Mouse (Mus musculus): ENCODE measurements around the gene Pias4. TPM values are rescaled to one million over a fixed set of nuclear protein-coding genes. Genes with fewer than 3 reads are reported as not detected.
A peak's percentile ranks its signal among the peaks of the same experiment; 100 is the strongest.

Gene Pias4
- polyA plus RNA-seq, 1 experiment = 31.6 TPM

GRCm38 (mm10) chr10:81154736-81155135 lies 13.0 kb downstream of the Pias4 start:
- H3K79me2 ChIP-seq (ENCODE audit: control insufficient read depth, insufficient read depth) = peaks cover 30% of the 10 kb centered on the region
- H3K79me3 ChIP-seq (ENCODE audit: low read depth) = no peaks in the 10 kb centered on the region
- TF ChIP-seq MAX (IDR thresholded peaks at IDR 0.05) = no peak
- no peak for TF ChIP-seq CEBPB (IDR thresholded peaks at IDR 0.05; ENCODE audit: low read depth)
- TF ChIP-seq MYOD1 (IDR thresholded peaks at IDR 0.05; ENCODE audit: control insufficient read depth, insufficient read length, low read depth) = no peak
- TF ChIP-seq USF1 (IDR thresholded peaks at IDR 0.05; ENCODE audit: low read depth) = no peak
- TF ChIP-seq MYOG (IDR thresholded peaks at IDR 0.05; ENCODE audit: control insufficient read depth, extremely low read depth, insufficient read length) = no peak
- TF ChIP-seq FOSL1 (IDR thresholded peaks at IDR 0.05; ENCODE audit: insufficient read depth, low read length, poor library complexity, severe bottlenecking) = no peak
- no peak for TF ChIP-seq CTCF (IDR thresholded peaks at IDR 0.05; ENCODE audit: control insufficient read depth, insufficient read depth, insufficient read length)
- no peak overlapping the region for H3ac ChIP-seq (ENCODE audit: control insufficient read depth, insufficient read length, low read depth)
- H3K27me3 ChIP-seq (ENCODE audit: control insufficient read depth, insufficient read depth, insufficient read length) = no peaks in the 10 kb centered on the region
- peaks cover 41% of the 10 kb centered on the region for H3K36me3 ChIP-seq (ENCODE audit: control insufficient read depth, insufficient read depth)
- no peak overlapping the region for H3K4me3 ChIP-seq (ENCODE audit: insufficient read depth, poor library complexity, severe bottlenecking)

GRCm38 (mm10) chr10:81154313-81154712 lies 13.4 kb downstream of the Pias4 start:
- Histone ChIP-seq H3K79me3 (ENCODE audit: low read depth) (peaks cover 3% of the 10 kb centered on the region), H3K36me3 (ENCODE audit: control insufficient read depth, insufficient read depth) (peaks cover 41% of the 10 kb centered on the region), H3K4me3 (ENCODE audit: insufficient read depth, poor library complexity, severe bottlenecking) (no peak overlapping the region), H3ac (ENCODE audit: control insufficient read depth, insufficient read length, low read depth) (no peak overlapping the region), H3K27me3 (ENCODE audit: control insufficient read depth, insufficient read depth, insufficient read length) (no peaks in the 10 kb centered on the region), H3K79me2 (ENCODE audit: control insufficient read depth, insufficient read depth) (peaks cover 31% of the 10 kb centered on the region)
- TF ChIP-seq CEBPB (IDR thresholded peaks at IDR 0.05; ENCODE audit: low read depth) = no peak

GRCm38 (mm10) chr10:81152609-81153008 lies 15.1 kb downstream of the Pias4 start:
- TF ChIP-seq MAX (IDR thresholded peaks at IDR 0.05) (no peak), FOSL1 (IDR thresholded peaks at IDR 0.05; ENCODE audit: insufficient read depth, low read length, poor library complexity, severe bottlenecking) (no peak), MYOD1 (IDR thresholded peaks at IDR 0.05; ENCODE audit: control insufficient read depth, insufficient read length, low read depth) (no peak), CEBPB (IDR thresholded peaks at IDR 0.05; ENCODE audit: low read depth) (no peak), USF1 (IDR thresholded peaks at IDR 0.05; ENCODE audit: low read depth) (no peak), CTCF (IDR thresholded peaks at IDR 0.05; ENCODE audit: control insufficient read depth, insufficient read depth, insufficient read length) (no peak), MYOG (IDR thresholded peaks at IDR 0.05; ENCODE audit: control insufficient read depth, extremely low read depth, insufficient read length) (no peak)
- Histone ChIP-seq H3K36me3 (ENCODE audit: control insufficient read depth, insufficient read depth) (peaks cover 51% of the 10 kb centered on the region), H3K79me3 (ENCODE audit: low read depth) (peaks cover 16% of the 10 kb centered on the region), H3K79me2 (ENCODE audit: control insufficient read depth, insufficient read depth) (peaks cover 37% of the 10 kb centered on the region), H3K27me3 (ENCODE audit: control insufficient read depth, insufficient read depth, insufficient read length) (no peaks in the 10 kb centered on the region), H3ac (ENCODE audit: control insufficient read depth, insufficient read length, low read depth) (no peak overlapping the region), H3K4me3 (ENCODE audit: insufficient read depth, poor library complexity, severe bottlenecking) (no peak overlapping the region)

GRCm38 (mm10) chr10:81151261-81151660 lies 16.5 kb downstream of the Pias4 start:
- Histone ChIP-seq H3K79me2 (ENCODE audit: control insufficient read depth, insufficient read depth) (peaks cover 51% of the 10 kb centered on the region), H3K27me3 (ENCODE audit: control insufficient read depth, insufficient read depth, insufficient read length) (no peaks in the 10 kb centered on the region), H3K36me3 (ENCODE audit: control insufficient read depth, insufficient read depth) (peaks cover 52% of the 10 kb centered on the region), H3K4me3 (ENCODE audit: insufficient read depth, poor library complexity, severe bottlenecking) (no peak overlapping the region), H3ac (ENCODE audit: control insufficient read depth, insufficient read length, low read depth) (no peak overlapping the region), H3K79me3 (ENCODE audit: low read depth) (peaks cover 29% of the 10 kb centered on the region)
- TF ChIP-seq MYOG (IDR thresholded peaks at IDR 0.05; ENCODE audit: control insufficient read depth, extremely low read depth, insufficient read length) = no peak
- no peak for TF ChIP-seq MAX (IDR thresholded peaks at IDR 0.05)
- TF ChIP-seq MYOD1 (IDR thresholded peaks at IDR 0.05; ENCODE audit: control insufficient read depth, insufficient read length, low read depth) = no peak
- TF ChIP-seq FOSL1 (IDR thresholded peaks at IDR 0.05; ENCODE audit: insufficient read depth, low read length, poor library complexity, severe bottlenecking) = no peak
- no peak for TF ChIP-seq CTCF (IDR thresholded peaks at IDR 0.05; ENCODE audit: control insufficient read depth, insufficient read depth, insufficient read length)

- no peak overlapping the region for H3K4me3 ChIP-seq (ENCODE audit: insufficient read depth, poor library complexity, severe bottlenecking)
- no peak for TF ChIP-seq MAX (IDR thresholded peaks at IDR 0.05)
- TF ChIP-seq CEBPB (IDR thresholded peaks at IDR 0.05; ENCODE audit: low read depth) = peak; percentile 72
- H3K79me3 ChIP-seq (ENCODE audit: low read depth) = peaks cover 66% of the 10 kb centered on the region
- H3K79me2 ChIP-seq (ENCODE audit: control insufficient read depth, insufficient read depth) = peaks cover 99% of the 10 kb centered on the region
- H3ac ChIP-seq (ENCODE audit: control insufficient read depth, insufficient read length, low read depth) = peak overlapping the region; percentile 20
- no peaks in the 10 kb centered on the region for H3K27me3 ChIP-seq (ENCODE audit: control insufficient read depth, insufficient read depth, insufficient read length)
- H3K36me3 ChIP-seq (ENCODE audit: control insufficient read depth, insufficient read depth) = peaks cover 53% of the 10 kb centered on the region
Observed at GRCm38 (mm10) chr10:81146296-81146695, 21.4 kb downstream of the Pias4 start.

GRCm38 (mm10) chr10:81145778-81146177 lies 21.9 kb downstream of the Pias4 start:
- TF ChIP-seq FOSL1 (IDR thresholded peaks at IDR 0.05; ENCODE audit: insufficient read depth, low read length, poor library complexity, severe bottlenecking) (no peak), CTCF (IDR thresholded peaks at IDR 0.05; ENCODE audit: control insufficient read depth, insufficient read depth, insufficient read length) (no peak), MAX (IDR thresholded peaks at IDR 0.05) (no peak), MYOD1 (IDR thresholded peaks at IDR 0.05; ENCODE audit: control insufficient read depth, insufficient read length, low read depth) (no peak), CEBPB (IDR thresholded peaks at IDR 0.05; ENCODE audit: low read depth) (no peak), MYOG (IDR thresholded peaks at IDR 0.05; ENCODE audit: control insufficient read depth, extremely low read depth, insufficient read length) (no peak), USF1 (IDR thresholded peaks at IDR 0.05; ENCODE audit: low read depth) (no peak)
- H3ac ChIP-seq (ENCODE audit: control insufficient read depth, insufficient read length, low read depth) = no peak overlapping the region
- H3K4me3 ChIP-seq (ENCODE audit: insufficient read depth, poor library complexity, severe bottlenecking) = no peak overlapping the region
- peaks cover 54% of the 10 kb centered on the region for H3K36me3 ChIP-seq (ENCODE audit: control insufficient read depth, insufficient read depth)
- H3K27me3 ChIP-seq (ENCODE audit: control insufficient read depth, insufficient read depth, insufficient read length) = no peaks in the 10 kb centered on the region
- peaks cover 100% of the 10 kb centered on the region for H3K79me2 ChIP-seq (ENCODE audit: control insufficient read depth, insufficient read depth)
- H3K79me3 ChIP-seq (ENCODE audit: low read depth) = peaks cover 71% of the 10 kb centered on the region
